Mouse (Mus musculus) frontal cortex, postnatal 25 days (tissue): Measurements from ENCODE around the gene Capns1.
A peak's percentile ranks its signal among the peaks of the same experiment; 100 is the strongest.
"Not testable (repeated sequence)": the region's sequence is repeated elsewhere in the genome, so short reads cannot be mapped to it uniquely, and the experiment has no call there.

Source experiments
- DNase-seq, 2 experiments: peaks; one replicate each; pipeline ENCODE4 v3.0.0; 2022; ENCODE audit warnings: low spot score in 2 of 2

Capns1 gene

DNA sequence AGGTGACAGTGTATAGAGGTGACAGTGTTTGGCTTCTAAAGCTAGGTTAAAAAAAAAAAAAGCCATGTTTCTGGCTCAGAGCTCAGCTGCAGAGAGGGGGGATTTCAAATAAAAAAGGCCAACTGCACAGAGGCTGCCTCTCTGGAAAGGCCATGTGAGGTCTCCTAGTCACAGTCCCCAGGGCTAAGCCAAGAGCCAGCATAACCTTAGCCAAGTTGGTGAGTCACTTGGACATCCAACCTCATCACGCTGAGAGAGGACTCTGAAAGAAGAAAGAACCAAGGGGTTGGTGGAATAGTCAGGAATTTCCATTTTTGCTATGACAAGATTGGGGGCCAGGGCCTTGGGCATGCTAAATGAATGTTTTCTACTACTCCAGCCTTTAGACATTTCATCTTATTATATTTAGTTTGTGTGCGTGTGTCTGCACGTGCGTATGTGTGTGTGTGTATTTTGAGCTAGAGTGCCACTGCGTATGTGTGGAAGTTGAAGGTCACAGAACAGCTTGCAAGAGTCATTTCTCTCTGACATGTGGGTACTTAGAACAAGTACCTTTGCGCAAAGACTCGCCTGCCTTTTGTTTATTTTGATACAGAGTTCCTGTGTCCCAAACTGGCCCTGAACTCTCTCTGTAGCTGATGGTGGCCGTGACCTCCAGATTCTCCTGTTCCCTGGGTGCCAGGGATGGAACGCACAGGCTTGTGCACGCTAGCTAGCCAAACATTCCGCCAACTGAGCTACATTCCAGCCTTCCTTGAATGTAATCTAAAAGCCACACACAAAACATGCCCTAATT, 4.5 kb upstream of the Capns1 start:
- no peak for DNase-seq

DNA sequence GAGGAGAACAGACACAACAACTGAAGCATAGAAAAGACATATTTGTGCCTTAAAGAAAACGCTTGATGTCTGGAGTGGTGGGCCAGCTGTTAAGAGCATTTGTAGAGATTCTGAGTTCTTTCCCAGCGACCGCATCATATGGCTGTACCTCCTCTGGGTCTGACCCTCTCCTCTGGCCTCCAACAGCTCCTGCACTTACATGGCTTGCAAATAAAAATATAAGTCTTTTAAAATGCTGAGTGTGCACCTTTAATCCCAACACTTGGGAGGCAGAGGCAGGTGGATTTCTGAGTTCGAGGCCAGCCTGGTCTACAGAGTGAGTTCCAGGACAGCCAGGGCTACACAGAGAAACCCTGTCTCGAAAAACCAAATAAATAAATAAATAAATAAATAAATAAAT, 2.0 kb upstream of the Capns1 start:
- DNase-seq, result not testable (repeated sequence)

DNA sequence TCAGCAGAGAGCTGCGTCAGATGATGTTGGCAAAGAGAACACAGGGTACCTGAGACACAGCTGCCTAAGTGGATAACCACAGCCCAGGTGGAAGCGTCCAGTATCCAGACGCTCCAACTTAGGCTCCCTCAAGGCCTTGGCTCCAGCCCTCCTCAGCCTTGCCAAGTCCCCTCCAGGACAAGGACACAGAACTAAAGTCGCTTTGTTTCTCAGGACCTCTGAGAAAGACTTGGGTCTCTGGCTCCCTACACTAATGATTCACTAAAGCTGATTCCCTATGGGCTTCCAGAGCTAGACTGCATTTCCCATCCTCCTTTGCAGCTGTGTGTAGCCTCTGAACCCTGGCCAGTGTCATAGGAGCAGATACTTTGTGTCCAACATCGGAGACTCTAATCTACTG, 1.6 kb upstream of the Capns1 start:
- no peak for DNase-seq

DNA sequence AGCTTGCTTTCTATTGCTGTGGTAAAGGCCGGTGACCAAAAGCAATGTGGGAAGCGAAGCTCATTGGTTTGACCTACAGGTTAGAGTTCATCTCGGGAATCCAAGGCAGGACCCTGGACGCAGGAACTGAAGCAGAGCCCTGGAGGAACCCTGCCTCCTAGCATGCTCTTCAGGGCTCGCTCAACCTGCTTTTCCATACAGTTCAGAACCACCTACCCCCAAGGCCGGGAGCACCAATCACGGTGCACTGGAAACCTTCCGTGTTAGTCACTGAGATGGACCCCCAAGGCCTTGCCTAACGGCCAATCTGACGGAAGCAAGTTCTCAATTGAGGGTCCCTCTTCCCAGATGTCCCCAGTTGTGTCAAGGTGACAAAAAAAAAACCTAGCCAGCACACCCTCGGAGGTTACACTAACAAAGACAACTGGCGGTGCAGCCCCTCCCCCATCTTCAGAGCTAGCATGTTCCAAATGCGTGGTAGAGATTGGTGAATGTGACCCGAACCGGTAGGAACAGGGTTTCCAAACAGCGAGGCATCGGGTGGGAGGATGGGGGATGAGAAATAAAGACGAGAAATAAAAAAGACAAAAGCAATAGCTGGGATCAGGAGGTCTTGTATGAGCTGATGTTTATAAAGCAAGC, 1.0 kb upstream of the Capns1 start:
- DNase-seq, result no peak

DNA sequence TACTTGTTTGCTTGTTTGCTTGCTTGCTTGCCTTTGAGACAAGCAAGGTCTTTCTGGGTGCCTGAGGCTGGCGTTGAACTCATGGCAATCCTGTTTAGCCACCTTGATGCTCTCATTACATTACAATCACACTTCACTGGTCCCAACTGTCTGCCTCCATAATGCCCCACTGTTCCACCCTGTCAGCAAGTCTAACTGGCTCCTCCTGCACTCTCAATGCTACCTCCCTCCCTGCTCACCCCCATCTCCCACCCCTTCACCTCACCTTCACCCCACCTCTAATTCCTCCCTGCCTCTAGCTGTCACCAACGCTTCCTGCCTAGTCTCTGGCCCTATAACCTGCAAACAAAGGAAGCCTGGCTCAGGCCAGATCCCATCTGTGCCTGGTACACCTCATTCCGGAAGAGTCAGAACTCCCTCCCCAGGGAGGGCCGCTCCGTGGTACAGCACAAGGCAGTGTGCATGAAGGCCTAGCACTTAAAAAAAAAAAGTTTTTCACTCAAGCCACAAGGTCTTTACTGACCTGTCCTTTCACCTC, 950 bp downstream of the Capns1 start:
- no peak for DNase-seq

DNA sequence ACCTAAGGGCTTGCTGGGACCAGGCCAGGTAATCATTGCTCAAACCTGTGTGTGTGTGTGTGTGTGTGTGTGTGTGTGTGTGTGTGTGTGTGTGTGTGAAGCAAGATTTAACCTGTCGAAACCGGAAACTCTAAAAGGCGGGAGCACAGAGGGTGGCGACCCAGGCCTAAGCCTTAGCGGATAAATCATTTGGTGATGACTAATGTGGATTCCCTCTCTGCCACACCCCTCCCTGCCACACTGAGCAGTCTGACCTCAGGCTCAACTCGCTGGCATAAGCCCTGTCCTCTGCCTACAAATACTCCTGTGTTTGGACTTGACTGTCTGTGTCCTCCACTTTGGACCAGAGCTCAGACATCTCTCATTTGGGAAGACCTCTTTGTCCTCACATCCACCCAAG, 2.4 kb downstream of the Capns1 start:
- no peak for DNase-seq

DNA sequence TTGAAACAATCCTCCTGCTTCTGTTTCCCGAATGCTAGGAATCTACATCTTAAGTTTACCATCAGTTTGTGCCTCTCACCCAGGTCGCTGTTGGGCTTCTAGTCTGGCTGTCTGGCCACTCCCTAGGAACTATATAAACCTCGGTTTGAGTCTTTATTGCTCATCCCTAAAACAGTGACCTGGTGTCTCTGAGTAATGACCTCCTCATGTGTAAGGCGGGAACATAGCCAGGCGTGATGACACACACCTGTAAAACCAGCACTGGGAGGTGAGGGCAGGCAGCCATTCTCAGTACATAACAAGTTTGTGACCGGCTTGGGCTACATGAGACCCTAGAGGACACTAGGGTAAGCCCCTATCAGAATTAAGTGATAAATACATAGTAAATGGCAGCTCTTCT, 3.1 kb downstream of the Capns1 start:
- no peak for DNase-seq

DNA sequence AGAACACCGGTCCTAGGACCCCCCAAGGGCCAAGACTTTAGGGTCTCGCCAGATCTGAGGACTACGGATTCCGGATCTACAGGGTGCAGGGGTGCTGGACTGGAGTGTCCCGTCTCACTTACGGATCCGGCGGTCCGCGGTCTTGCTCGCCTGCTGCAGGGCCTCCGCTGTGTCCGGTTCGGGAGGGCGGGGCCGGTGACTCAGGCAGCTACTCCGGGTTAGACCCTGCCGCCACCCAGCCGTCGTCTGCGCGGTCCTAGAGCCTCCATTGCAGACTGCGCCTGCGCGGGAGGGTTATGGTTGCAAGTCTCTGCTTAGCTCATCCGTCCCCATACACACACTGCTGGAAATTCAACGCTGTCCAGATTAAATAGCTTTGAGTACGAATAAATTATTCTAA, 3.7 kb downstream of the Capns1 start:
- DNase-seq, result peak; percentile 83 to 92

DNA sequence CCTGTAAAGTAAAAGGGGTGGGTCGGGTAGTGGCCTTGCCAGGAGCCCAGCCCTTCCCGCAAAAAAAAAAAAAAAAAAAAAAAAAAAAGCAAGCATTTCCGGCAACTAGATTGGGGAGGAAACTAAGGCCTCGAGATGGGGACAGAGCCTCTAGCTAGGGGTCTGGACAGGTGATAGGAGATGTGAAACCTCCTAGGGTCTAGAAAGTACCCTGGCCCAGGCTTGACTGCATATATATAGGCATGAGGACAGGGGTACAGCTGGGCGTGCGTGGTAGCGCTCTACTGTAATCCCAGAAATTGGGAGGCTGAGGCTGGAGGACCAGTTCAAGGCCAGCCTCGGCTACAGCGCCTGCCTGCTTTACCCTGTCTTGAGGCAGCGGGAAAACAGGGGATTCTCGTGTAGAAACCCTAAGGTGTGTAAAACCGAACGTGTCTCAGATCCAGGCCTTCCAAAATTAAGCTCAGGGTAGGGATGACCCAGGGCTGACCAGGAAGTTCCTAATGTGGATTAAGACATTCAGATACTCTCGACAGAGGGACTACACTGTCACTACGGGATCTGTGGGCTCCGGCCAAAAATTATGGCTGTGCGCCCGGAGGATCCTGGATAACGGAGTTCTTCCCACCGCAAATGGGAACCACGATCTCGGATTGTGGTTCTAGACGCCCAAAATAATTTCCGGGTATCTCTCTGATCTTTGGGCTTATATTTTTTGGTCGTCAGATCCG, 4.3 kb downstream of the Capns1 start:
- no peak for DNase-seq

DNA sequence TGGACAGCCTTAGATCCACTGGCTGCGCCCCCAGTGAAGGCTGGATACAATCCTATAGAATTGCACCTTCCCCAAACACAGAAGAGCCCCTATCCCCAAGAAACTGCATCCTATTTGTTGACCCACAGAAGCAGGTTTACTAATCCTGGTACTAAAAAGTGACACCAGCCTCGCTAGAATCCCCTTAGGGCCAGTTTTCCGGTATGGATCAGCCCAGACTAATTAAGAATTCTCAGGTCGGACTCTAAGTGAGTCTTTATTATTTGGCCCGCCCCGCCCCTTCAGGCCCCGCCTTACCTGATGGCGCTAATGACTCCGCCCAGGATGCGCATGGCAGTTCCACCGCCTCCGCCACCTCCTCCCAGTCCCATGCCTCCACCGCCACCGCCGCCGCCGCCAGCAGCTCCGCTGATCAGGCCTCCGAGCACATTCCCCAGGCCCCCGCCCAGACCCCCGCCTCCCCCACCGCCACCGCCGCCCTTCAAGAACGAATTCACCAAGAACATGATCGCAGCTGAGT, 5.0 kb downstream of the Capns1 start:
- DNase-seq, result peak in 1 of 2 experiments; percentile 42

DNA sequence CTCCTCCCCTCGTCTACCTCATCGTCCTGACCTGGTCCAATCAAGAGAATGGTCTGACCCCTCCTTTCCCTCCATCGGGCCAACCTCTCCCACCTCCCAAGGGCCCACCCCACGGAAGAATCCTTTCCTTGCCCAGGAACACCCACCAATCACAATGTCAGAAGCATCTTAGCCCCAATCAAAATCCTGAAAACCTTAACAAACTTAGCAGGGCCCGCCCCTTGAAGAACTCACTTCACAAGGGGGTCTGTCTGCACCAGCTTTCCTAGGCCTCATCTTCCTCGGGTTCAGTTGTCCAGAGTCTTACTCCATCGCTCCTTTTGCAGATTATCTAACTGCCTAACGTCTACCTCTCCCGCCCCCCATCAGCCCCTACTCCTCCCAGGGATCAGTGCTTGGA, 5.6 kb downstream of the Capns1 start:
- DNase-seq, result no peak

DNA sequence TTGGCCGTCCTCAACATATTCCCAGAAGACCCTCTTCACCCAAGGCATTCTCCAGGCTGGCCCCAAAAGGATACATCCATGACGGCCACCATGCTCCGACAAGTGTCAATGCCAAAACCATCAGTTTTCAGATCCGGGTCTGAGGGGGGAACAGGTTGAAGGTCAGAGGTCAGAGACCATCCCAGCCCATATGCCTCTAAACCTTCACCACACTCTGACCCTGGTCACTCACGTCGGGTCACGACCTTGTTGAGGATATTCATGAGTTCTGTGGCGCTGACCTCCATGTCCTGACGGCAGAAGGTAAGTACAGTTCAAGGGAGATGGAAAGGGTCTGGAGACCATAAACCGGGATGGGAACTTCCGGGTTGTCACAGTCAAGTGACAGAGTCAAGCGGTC, 6.5 kb downstream of the Capns1 start:
- no peak for DNase-seq

DNA sequence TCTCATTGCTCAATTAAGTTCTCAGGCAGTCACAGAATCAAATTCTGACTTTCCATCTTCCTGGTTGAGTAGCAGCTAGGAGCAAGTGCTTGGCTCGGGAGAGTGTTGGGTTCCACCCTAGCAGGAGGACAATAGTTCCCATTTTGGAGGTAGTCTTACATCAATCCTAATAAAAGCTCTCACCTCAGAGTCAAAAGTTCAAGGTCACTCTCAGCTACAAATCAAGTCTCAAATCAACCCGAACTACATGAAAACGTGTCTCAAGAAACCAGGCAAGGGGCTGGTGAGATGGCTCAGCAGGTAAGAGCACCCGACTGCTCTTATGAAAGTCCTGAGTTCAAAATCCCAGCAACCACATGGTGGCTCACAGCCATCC, 9.5 kb downstream of the Capns1 start:
- no peak for DNase-seq

DNA sequence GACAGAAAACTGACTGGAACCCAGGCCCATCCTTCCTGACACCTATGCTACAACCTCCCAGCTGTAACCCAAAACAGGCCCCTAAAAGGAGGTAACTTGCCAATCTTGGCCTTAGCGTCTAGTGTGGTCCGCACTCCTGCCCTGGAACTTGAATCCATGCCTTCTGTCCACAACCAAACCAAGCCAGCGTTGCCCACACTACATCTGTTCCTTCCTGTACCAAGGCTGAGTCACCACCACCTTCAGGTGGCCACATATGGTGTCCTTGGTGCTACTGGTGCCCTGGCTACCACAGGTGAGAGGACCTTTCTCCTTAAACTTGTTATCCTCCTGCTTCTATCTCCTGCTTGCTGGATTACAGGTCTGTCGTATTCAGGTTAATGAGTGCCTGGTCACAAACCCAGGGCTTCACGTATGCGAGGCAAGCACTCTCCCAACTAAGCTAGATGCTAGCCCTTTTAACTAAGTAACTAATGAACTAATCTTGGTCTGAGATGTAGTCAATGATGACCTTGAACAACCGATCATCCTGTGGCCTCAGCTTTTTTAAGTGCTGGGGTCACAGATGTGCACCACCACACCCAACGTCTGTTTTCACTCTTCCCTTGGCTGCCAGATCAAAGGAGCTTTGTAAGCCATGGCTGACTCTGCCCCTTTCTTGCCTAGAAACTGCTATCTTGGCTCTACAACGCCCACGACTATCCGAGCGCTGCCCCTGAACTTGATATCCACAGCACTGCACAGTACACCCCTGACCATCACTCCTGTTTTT, 10.1 kb downstream of the Capns1 start:
- no peak for DNase-seq

DNA sequence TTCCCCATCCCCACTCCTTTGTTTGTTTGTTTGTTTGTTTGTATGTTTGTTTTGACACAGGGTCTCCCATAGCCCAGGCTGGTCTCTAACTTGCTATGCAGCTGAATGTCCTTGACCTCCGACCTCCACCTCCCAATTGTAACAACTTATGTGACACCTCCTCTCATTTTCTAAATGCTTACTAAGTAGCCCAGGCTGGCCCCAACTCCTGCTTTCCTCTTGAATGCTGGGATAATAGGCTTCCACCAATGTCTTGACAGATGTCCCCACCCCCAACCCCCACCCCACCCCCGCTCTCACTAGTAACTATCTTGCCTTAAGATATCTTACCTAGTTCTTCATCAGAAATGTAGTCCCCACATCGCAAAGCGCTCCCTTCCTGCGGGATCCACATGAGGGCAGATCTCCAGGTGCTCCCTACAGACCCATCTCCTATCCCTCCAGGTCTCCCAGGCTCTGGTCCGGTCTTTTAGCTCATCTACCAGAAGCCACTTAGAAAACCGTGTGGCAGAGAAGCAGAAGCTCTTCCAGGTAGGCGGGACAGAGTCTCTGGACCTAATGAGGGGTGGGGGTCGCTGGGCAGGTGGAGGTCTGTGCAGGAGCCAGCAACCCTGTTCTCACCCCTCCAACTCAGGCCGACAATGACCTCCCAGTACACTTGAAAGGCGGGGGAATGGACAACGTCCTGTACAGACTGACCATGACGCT, 13.8 kb downstream of the Capns1 start:
- DNase-seq, result no peak

DNA sequence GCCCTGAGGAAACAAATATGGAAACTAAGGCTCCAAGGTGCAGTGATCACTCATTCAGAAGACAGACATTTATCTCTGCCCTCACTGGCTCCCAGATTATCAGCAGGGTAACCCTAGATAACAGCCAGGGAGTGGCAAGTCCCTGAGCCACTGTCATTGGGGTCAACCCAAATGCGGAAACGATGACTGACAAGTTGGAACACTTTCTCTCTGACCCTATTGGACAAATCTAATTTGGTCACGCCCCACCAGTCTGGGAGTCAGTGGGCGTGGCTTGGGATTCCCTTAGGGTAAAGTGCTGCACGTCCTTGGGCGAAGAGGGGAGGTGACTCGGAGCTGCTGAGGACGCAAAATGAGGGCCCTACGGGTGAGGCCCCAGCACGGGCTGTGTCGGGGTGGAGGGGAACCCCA, 14.7 kb downstream of the Capns1 start, which contains the start of gene Cox7a1:
Gene Cox7a1, plus strand, starts transcription at position 266 of the 411 bp plus-strand sequence.
- DNase-seq, result no peak

DNA sequence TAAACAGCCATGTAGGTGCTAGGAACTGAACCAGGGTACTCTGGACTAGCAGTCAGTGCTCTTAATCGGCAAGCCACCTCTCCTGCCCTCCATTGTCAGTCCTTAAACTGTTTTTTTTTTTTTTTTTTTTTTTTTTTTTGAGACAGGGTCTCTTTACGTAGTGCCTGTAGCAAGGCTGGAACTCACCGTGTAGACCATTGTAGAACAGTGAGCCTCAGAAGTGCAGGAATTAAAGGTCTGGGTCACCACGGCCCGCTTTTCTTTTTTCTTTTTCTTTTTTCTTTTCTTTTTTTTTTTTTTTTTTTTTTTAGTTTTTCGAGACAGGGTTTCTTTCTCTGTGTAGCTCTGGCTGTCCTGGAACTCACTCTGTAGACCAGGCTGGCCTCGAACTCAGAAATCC, 15.4 kb downstream of the Capns1 start:
- DNase-seq, result not testable (repeated sequence)

DNA sequence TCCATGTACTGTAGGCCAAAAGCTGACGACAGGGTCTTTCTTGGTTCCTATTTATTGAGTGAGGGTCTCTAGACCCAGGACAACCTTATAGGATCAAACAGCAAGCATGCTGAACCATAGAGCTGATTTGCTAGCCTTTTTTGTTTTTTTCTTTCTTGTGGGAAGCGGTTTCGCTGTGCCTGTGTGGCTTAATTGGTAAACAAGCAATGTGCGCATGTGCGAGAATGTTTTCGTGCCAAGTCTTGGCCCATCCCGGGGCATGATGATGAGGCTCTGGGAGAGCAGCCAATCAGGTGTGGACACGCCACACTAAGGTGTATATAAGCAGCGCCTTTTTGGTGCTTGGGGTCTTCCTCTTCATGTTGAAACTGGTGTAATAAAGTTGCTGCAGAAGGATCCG, 16.7 kb downstream of the Capns1 start:
- DNase-seq, result not testable (repeated sequence)

DNA sequence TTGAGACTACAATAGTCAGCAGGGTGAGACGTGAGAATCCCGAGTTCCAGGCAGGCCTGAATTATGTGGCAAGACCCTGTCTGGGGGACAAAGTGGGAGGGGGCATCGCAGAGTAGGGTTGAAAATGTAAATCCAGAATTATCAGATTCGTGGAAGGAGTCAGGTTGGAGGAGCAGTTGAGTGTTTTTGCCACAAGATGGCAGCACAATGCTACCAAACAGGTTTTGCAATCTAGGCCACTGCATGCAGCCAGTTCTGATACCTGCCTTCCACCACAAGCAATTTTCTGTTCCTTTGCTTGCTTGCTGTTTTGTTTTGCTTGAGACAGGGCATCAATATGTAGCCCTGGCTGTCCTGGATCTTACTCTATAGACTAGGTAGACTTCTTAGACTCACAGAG, 17.3 kb downstream of the Capns1 start:
- peak; percentile 58 to 69 for DNase-seq

DNA sequence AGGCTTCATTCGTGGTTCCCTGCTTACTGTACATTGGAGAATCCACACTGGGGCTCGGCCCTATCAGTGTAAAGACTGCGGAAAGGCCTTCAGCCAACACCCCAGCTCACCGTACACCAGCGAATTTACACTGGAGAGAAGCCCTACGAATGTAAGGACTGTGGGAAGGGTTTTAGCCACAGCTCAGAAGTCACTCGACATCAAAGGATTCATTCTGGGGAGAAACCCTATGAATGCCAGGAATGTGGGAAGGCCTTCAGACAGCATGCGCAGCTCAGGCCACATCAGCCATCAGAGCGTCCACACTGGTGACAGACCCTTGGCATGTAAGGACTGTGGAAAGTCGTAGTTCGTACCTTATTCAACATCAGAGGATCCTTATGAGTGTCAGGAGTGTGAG, 20.4 kb downstream of the Capns1 start:
- DNase-seq, result no peak

DNA sequence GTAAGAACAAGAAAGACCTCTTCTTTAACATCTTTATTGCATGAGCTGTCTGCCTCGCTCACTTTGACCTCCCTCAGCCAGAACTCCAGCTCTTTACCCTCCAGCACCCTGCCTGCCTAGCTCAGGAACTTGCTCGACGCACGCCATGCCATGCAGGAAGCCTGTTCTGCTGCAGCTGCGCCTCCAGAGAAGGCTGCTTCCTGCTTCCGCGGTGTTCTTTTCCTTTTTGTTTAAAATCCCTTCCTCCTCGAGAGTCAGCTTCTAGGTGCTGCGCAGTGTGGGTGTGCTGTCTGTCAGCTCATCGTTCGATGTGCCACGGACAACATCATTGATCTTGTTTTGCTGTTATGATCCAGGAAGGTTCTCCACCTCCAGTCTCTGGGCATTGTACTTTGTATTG, 22.1 kb downstream of the Capns1 start:
- no peak for DNase-seq
